Mouse (Mus musculus) adrenal gland, postnatal 25 days (tissue): Measurements from ENCODE around the gene Grik4. TPM values are rescaled to one million over a fixed set of nuclear protein-coding genes. Genes with fewer than 3 reads are reported as not detected.
A peak's percentile ranks its signal among the peaks of the same experiment; 100 is the strongest.

Experiments used
- DNase-seq: peaks from one replicate; pipeline ENCODE4 v3.0.0; 2021; ENCODE audit warnings: mixed read lengths
- total RNA-seq: library from RNA; stranded (reverse); gene quantifications from 2 replicates; pipeline ENCODE4 v1.2.3, GENCODE M21; 2021

Grik4 gene
- total RNA-seq, 1 experiment from 2014 or later = 2.0 TPM

DNA sequence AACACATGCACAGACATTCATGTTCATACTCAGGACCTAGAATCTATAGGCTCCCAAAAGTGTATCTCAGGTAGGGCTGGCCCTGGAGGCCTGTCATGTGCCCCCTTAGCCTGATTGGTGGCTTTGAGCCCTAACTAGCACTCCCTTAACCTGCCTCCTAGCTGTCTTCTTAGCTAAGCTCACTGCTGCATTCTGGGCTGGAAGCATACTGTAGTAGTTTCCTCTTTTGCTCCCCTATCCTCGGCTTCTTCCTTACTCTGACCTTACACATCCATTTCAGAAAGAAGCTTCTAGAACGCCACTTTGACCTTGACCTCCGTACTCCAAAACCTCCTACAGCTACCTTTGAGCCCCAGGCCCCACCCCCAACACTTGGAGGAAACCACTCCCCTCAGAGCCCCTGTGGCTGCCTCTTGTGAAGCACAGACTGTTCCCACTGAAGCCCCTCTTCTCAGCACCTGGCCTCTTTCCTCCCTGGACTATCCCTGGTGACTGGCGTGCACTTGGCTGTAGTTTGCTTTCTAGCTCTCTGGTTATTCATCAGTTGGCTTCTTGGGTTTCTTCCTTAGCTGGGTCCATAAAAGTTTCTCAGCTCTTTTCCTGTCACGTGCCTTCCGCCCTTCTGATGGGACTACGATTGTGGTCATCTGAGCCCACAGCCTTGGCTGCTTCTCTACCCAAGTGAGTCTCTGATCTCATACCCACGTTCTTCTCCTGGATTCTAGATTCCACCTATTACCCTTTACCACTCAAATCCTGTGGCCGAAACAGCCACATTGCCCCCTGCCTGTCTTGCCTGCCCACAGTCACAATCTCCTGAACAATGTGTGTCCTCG lies 84.1 kb downstream of the Grik4 start:
- no peak for DNase-seq

DNA sequence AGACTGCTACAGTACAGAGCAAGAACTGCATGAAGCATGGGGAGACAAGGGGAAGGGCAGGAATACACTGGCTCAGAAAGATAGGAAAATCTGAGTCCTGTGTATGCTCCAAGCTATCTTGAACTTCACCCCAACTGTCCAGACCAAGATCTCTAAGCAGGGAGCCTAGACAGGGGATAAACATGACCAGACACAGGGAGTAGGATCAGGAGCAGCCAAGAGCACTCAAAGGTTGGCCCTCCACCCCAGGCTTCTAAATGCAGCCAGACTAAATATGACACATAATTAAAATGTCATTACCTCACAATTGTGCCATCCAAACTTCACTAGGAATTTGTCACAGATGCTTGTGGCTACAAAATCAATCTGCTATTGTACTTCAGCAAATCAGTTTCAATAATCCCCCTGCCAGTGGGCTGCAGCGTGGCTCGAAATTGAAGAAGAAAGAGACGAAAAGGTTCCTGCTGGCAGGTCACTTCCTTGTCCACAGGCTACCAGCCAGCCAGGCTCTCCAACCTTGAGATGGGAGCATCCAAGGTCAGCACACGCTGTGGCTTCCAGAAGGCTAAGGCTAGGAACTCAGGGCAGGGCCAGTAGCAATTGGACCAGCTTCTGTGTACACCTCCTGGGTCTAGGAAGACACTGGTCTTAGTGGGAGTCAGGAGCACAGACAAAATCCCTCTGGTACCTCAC lies 85.1 kb downstream of the Grik4 start:
- DNase-seq = no peak

DNA sequence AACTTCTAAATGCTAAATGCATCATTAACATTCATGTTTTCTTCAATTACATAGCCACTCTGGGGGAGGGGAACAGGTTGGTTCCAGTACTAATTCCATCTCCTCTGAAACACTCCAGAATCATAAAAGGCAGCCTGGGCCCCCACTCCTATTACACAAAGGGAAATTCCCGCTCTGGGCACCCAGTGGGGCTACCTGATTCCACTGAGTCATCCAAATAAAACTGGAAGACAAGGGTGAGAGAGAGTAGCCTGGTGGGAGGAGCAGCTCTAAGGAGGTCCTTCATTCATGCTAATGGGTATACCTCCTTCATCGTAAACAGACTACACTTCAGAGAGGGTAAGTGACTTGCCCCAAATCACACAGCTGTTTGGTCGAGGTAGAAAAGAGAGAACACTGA lies 85.7 kb downstream of the Grik4 start:
- no peak for DNase-seq

DNA sequence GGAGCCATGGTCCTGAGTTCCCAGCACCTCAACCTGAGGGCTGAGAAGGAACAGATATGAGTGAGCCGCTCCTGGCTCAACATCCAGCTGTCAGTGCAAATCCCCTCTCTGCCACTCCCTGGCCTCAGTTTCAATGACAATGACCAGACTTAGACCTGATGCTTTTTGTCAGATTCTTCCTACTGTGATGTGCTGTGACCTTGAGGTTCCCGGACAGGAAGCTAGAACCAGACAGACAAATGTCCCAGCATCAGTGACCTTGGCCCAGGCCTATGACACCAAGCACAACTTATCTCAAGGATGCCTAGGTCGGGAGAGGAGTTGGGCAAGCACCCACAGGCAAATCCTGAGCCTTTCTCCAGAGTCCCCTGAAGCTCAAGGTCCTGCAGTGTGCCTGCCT lies 86.5 kb downstream of the Grik4 start:
- no peak for DNase-seq

DNA sequence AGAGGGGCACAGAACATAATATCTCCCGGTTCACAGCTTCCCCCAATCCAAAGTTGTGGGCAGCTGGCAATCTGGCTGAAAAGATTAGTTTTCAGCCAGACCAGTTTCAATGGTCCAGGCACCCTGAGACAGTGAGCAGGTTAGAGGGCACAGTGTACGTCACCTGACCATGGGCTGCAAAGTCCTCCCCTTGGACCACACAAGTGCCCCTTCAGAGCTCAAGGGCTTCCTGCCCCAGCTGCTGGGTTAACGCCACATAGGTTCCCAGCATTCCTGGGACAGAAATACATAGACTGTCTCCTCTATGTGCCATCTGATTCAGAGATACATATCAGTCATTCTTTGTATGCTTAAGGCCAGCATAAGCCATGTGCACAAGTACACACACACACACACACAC lies 91.2 kb downstream of the Grik4 start:
- no peak for DNase-seq

DNA sequence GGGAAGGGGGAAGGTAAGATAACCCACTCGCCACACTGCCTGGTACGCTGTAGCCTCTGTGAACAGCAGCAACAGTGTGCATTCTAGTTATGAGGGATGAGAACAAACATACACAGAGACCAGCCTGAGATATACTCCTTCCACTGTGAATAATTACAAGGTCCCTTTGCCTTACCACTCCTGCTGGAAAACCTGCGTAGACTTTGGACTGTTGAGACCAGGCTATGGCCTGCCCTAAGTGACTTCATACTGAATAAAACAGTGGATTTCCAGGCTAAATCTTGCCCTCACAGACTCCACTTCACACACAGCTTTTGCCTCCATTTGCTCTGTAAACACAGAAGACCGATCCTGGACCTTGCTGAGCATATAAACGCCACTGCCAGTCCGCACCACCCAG lies 94.2 kb downstream of the Grik4 start:
- no peak for DNase-seq

DNA sequence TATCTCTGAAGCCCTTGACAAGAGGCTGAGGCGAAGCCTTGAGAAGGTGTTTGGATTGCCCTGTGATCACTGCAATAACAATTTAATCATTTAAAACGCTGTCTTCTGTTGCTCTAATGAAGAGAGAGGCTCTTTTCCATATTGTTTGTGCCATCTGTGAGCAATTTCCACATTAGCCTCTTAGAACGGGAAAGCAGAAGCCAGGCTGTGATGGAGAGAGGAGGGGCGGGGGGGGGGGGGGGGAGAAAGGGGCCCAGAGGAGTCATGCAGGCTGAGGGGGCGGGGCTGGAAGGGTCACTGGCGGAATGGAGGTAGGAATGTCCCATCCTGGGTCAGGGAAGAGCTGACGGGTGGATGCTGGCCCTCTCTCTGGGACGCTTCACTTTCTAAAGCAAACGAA lies 96.2 kb downstream of the Grik4 start:
- no peak for DNase-seq

DNA sequence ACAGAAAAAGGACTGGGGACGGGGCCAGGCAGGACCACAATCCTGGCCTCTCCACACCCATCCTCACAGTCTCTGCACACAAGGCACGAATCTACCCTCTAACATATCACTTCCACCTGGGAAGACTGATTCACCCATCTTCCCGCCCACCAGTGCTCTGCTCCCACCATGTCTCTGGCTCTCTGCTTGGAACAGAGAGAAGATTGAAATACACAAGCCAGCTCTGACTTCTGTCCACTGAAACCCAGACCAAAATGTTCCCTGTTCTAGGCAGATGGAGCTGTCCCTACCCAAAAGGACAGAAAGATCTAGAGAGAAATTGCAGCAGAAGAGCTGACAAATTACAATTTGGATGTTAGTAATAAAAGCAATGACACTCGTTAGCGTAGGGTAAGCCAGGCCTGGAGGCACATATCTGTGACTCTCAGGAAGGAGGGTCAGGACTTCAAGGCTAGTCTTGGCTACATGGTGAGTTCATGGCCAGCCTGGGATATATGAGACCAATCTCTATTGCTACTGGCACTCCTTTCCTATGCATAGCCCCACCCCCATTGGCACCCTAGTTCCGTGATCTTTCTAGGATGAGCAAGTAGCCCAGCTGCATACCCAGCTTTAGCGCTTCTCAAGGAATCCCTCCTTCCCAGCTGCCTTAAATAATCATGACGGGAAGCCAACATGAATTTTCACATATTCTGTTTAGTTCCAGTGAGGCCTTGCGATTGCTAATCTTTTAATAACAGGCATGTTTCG lies 97.4 kb downstream of the Grik4 start:
- no peak for DNase-seq

DNA sequence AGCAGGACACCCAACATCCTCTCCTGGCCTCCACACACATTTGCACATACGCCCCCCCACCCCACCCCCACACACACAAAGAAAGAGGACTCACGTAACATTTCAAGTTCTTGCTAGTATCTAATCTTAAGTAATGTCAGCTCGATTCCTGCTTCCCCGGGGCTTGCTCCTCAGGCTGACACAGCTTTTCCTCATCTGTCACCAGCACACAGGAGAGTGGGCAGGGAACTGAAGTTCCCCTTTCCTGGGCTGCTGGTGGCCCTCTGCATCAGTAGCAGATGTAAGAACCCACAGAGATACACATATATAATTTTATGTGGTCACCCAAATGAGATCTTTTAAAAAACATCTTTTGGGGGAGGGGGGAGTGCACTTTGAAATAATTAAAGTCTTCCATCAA lies 98.2 kb downstream of the Grik4 start:
- DNase-seq = no peak

DNA sequence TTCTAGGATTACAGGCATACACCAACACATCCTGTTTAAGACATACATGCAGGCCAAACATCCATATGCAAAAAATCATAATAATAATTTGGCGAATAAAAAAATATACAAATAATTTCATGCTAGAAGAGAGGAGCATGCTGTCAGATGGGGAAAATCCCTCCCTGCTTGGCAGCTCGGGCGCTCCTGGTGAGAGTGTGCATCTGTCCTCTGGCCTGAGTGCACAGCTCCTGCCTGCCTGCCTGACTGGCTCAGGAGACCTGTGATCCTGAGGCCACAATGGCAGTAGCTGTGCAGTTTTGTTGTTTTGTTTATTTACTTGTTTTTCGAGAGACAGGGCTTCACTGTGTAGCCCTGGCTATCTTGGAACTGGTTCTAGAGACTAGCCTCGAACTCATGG lies 100.0 kb downstream of the Grik4 start:
- DNase-seq = no peak

DNA sequence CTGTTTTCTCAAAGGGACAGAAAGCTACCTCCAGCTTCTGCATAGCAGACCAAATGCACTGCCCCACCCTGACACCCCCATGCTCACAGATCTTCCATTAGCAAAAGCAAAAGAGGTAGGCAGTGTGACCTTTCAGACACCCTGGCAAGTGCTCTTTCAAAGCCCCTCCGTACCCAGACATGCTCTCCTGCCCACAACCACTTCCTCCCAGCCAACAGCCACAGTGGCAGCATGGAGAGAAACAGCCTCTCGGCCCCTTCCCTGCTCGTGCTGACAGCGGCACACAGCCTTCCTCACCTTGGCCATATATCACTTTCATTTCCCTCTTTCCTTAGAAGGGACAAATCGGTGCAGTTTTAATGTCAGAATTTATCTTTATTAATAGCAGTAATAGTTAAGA lies 106.0 kb downstream of the Grik4 start:
- DNase-seq = no peak

DNA sequence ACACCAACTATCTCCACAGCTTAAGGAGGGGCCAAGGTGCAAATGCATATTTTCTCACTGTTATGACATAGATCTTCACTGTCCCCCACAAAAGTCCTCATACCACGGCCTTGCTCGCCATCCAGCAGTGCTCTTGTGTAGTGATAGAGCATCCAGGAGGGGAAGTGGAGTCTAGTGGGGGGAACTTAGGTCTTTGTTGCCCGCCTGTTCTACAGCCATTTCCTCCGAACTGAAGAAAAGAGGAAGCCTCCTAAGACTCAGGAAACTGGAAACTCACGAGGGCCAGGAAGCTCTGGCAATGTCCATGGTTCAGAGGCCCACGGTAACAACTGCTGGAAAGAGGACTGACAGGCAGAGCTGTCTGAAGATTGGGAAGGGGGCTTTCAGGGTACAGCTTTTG lies 106.8 kb downstream of the Grik4 start:
- DNase-seq = no peak

DNA sequence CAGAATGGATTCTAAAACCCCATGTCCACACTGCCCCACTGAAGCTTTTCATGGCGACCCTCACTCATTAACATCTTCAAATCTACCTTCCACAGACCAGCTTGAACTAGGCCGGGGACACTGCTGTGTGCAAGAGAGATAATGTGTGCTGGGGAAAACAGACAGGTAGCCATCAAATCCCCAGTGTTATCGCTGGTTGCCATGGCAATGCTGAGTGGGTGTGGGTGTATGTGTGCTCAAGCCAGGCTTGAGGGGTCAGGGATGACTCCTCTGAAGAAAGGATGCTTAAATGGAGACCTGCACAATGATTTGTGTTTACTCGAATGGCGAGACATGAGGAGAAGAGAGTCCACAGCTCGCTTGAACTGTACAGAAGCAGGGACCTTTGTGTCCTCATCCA lies 112.7 kb downstream of the Grik4 start:
- no peak for DNase-seq

DNA sequence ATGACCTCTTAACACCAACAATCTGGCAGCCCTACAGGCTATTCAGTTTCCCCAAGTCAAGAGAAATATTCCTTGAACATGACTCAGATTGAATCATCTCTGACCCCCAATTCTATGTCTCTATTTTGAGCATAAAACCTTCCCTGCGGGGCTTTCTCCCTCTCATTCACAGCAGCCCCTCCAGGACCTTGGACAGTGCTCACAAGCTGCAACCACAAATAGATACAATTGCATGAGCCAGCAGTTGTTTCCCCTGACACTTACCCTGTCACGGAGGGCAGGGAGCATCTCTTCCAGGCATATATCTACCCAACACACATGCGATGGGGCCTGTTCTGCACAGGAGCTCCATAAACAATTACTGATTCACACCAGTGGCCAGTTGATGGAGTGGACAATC lies 125.0 kb downstream of the Grik4 start:
- DNase-seq = peak; percentile 23

DNA sequence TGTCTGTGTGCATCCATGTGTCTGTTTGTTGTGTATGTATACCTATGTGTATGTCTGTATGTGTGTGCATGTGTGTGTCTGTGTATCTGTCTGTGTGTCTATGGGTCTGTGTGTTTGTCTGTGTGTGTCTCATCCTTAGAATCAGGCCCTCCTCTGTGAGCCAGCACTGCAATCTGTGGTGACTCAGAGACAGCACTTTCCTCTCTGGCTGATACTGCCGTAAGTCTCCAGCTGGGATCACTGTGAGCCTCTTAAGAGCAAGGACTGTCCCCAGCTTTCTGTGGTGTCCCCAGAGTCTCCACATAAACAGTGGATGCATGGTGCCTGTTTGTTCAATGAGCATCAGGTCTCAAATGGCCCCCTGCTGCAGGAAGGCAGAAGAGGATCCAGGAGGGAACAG lies 127.5 kb downstream of the Grik4 start:
- DNase-seq = no peak

DNA sequence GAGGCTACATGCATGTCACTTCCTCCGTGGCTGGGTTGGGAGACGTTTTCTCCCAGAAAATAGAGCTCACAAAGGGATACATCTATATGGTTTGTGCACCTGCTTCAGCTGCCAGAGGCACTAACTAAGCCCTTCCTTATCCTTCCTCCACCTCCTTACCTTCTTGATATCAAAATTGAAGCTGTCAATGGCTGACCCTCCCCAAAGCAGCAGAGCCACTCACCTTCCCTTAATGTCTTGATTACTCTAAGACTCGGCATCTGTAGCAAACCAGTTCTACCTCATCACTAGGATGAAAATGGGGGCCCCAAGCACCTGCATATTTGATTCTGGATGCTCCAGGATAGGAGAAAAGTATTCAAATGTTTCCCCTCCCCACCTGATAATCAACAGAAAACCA lies 135.1 kb downstream of the Grik4 start:
- DNase-seq = no peak

DNA sequence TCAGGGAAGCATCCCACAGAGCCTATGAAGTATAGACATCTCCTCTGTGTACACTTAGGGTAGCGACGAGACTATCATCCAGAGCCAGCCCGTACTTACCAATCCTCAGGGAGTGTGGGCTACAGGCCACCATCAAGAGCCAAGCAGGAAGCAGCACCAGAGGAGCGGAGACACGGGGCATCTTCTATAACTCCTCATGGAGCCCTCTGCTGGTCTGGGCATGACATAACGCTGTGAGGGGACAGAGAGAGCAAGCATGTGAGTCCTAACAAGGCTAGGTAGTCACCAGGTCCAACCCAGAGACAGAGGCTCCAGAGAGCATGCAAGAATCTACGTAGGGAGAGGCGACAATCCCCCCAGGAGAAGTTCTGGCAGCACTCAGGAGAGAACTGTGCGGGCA lies 135.9 kb downstream of the Grik4 start:
- DNase-seq = peak; percentile 9

DNA sequence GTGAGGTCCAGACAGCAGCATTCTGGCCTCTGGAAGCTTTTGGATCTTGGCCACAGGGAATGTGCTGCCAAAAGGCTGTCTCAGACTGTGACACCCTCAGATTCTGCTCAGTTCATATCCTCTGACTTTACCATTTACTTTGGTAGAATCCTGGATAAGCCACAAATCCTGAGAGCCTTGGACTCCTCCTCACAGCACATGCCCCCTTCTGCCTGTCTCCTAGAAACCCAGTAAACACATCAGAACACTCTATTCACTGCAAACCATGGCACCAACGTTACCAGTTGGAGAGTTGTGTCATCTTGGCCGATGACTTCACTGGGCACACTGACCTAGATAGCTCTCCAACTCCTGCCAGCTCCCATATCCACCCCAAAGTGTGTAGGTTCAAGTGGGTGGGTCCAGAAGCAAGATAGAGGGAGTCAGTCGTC lies 141.2 kb downstream of the Grik4 start:
- DNase-seq = peak; percentile 37

DNA sequence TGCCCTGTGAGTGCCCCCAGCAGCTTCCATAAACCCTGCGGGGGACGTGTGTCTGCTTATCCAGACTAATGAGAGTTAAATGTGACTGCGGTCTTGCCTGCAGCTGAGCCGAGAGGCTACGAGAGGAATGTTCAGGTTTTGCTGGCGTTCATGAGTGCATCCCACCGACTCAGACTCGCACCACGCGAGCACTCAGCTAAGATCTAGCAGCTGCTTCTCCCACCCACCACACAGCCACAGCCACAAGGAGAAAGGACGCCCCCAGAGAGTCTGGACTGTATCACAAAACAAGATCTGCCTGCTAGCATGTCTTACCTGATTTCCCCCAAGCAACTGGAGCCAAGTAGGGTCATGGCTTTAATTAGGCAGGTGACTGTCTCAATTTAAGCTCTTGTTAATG lies 142.4 kb downstream of the Grik4 start:
- DNase-seq = no peak

DNA sequence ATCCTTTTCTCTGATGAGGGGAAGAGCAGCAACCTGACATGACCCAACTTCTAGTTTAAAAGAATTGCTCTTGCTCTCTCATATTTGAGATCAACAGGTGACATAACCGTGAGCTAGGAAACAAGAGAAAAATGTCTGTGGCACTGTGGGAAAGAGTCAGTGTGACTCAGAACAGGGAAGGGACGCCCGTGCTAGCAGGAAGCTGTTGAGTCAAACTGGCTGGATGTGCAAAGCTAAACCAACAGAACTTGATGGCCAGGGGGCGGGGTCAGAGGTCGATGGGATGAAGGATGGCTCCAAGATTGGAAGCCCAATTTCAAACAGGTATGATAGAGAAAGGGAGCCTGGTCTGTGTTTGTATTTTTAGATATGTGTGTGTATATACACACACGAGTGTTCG lies 144.2 kb downstream of the Grik4 start:
- DNase-seq = no peak

DNA sequence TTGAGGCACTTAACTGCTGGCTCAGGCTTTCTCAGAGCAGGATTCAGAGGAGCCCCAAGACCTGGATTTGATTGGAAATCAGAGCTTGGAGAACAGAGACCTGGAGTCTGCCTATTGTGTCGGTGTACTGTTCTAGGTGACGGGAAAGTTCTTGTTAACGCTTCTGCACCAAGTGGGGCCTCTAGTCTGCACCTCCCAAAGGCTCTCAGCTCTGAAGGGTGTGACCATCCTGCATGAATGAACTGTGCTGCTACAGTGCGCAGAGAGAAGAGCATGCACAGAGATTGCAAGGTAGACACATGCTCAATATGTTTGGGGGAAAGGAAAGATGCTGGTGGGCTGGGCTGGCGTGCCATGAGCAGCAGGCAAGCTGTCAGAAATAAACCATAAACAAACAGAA lies 144.6 kb downstream of the Grik4 start:
- no peak for DNase-seq

DNA sequence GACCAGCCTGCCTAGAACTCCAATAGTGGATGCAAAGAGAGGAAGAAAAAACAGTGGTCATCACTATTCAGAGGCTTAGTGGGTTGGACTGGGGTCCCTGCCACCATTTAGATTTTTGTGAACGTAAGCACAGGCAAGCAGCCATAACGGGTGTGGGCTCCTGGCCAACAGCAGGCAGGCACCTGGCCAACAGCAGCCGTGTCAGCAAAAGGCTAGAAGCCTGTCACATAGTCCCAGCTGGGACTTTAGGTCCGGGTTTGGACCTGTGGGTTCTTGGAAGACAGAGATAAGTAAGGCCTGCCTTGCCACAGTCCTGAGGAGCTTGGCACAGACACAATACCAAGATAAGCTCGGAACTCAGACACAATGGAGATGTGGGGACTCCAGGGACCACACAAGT lies 145.1 kb downstream of the Grik4 start:
- DNase-seq = peak; percentile 26

DNA sequence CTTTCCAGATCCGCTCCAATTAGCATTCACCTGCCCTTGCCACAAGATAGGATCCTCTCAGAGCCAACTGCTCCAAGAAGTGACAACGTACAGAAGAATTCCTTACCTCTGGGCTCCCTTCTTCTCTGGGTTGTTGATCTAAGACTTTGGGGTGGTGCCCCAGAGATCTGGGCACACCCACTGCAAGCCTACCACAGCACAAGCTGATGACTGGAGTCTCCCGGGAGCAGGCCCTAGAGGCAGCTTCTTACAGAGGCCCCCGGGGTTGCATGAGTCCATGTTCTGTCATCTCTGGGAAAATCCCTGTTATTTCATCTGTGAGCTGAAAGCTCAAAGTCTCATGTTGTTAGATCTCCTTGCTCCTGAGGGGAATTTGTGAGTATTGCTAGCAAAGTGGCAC lies 146.0 kb downstream of the Grik4 start:
- no peak for DNase-seq
